Mouse (Mus musculus): ENCODE results near the gene Elk3.

DNA sequence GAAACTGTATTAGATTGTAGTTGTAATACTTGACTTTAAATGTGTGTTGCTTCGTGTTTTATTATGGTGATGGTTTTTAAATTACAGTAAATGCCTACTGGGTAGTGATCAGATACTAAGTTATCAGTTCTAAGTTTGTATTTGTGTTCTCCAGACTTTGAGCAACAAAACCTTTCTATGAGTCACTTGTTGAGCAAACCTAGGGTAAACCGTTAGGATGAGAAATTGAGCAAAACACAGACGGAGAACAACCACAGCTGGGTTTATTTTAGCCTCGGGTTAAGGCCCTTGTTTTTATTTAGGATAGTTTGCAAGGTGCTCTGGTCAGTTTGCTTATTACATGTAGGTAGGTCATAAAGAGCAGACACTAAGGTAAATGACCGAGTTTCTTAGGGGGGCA lies 103.8 kb downstream of the Elk3 start:
- no peak for TF ChIP-seq CTCF (IDR thresholded peaks at IDR 0.05; ENCODE audit: low read depth)
- no peak for TF ChIP-seq EP300 (optimal IDR thresholded peaks at IDR 0.05)
